Mouse (Mus musculus) MEL (cell line): ENCODE results near the gene Pdlim5. TPM values are rescaled to one million over a fixed set of nuclear protein-coding genes. Genes with fewer than 3 reads are reported as not detected.

Experiments used
- DNase-seq: peaks from one replicate; pipeline ENCODE4 v3.0.0; 2011; ENCODE audit warnings: low read depth, low spot score
- H3K27ac ChIP-seq: 2 replicates; pipeline ENCODE4 v1.5.1; 2012; ENCODE audit warnings: low read depth, mild to moderate bottlenecking, control low read depth, low read length, moderate library complexity; ENCODE audit not compliant: control insufficient read depth
- H3K27me3 ChIP-seq, 2 experiments: fragments of 150-350 bp in 1 of 2; sonication (generic) in 1 of 2; 2 replicates each; pipeline ENCODE4 v1.6.1; 2012; ENCODE audit warnings: low read length in 2 of 2, mild to moderate bottlenecking in 2 of 2, improper control_type of control experiment in 1 of 2, moderate library complexity in 1 of 2; ENCODE audit not compliant: insufficient read depth in 2 of 2, control insufficient read depth in 1 of 2
- H3K36me3 ChIP-seq, 2 experiments: 2 replicates each; pipeline ENCODE4 v1.6.1; 2012 to 2014; ENCODE audit warnings: low read length in 2 of 2, improper control_type of control experiment in 1 of 2, inconsistent platforms in 1 of 2, mild to moderate bottlenecking in 1 of 2; ENCODE audit not compliant: insufficient read depth in 2 of 2, control insufficient read depth in 1 of 2
- H3K4me1 ChIP-seq, 2 experiments: fragments of 150-350 bp in 1 of 2; sonication (generic) in 1 of 2; 2 replicates each; pipeline ENCODE4 v1.6.1; 2012; ENCODE audit warnings: low read length in 2 of 2, improper control_type of control experiment in 1 of 2, mild to moderate bottlenecking in 1 of 2; ENCODE audit not compliant: insufficient read depth in 2 of 2, control insufficient read depth in 1 of 2
- H3K4me3 ChIP-seq, 2 experiments: fragments of 150-350 bp in 1 of 2; sonication (generic) in 1 of 2; 2 replicates each; pipeline ENCODE4 v1.5.1; 2012; ENCODE audit warnings: low read depth in 2 of 2, low read length in 2 of 2, mild to moderate bottlenecking in 2 of 2, moderate library complexity in 2 of 2, control low read depth in 1 of 2, improper control_type of control experiment in 1 of 2; ENCODE audit not compliant: control insufficient read depth in 1 of 2, insufficient read depth in 1 of 2
- H3K79me2 ChIP-seq: 2 replicates; pipeline ENCODE4 v1.6.1; 2012; ENCODE audit warnings: mild to moderate bottlenecking, low read length, moderate library complexity; ENCODE audit not compliant: control insufficient read depth, poor library complexity, insufficient read depth
- H3K9ac ChIP-seq: 2 replicates; pipeline ENCODE4 v1.6.1; 2012; ENCODE audit warnings: low read depth, mild to moderate bottlenecking, control low read depth, low read length, moderate library complexity; ENCODE audit not compliant: control insufficient read depth, poor library complexity, severe bottlenecking
- H3K9me3 ChIP-seq: fragments of 150-350 bp; sonication (generic); replicated peaks from 2 replicates; pipeline ENCODE4 v1.6.1; 2012; ENCODE audit warnings: mild to moderate bottlenecking, low read length, improper control_type of control experiment, moderate library complexity; ENCODE audit not compliant: insufficient read depth
- BHLHE40 ChIP-seq: IDR thresholded peaks from 2 replicates; pipeline ENCODE4 v1.6.1; 2012; ENCODE audit warnings: low read depth, mild to moderate bottlenecking, inconsistent platforms, low read length, improper control_type of control experiment, borderline replicate concordance
- CHD1 ChIP-seq: IDR thresholded peaks from 2 replicates; pipeline ENCODE4 v1.6.1; 2012; ENCODE audit warnings: low read depth, mild to moderate bottlenecking, inconsistent platforms, low read length, improper control_type of control experiment
- CTCF ChIP-seq, 3 experiments: IDR thresholded peaks in 2 of 3; conservative IDR thresholded peaks in 1 of 3; 2 replicates each; pipeline ENCODE4 v1.5.1; 2011 to 2012; ENCODE audit warnings: low read length in 3 of 3, low read depth in 2 of 3, mild to moderate bottlenecking in 2 of 3, improper control_type of control experiment in 1 of 3, inconsistent platforms in 1 of 3, mixed read lengths in 1 of 3, moderate library complexity in 1 of 3; ENCODE audit not compliant: control insufficient read depth in 1 of 3, insufficient read depth in 1 of 3, poor library complexity in 1 of 3, severe bottlenecking in 1 of 3
- E2F4 ChIP-seq: IDR thresholded peaks from 2 replicates; pipeline ENCODE4 v1.6.1; 2011; ENCODE audit warnings: low read depth, low read length, improper control_type of control experiment, borderline replicate concordance
- ELF1 ChIP-seq: IDR thresholded peaks from 2 replicates; pipeline ENCODE4 v1.6.1; 2014; ENCODE audit warnings: low read depth, mild to moderate bottlenecking, inconsistent platforms, low read length, improper control_type of control experiment, moderate library complexity
- ETS1 ChIP-seq: IDR thresholded peaks from 2 replicates; pipeline ENCODE4 v1.6.1; 2012; ENCODE audit warnings: low read depth, mild to moderate bottlenecking, inconsistent platforms, low read length, improper control_type of control experiment, moderate library complexity
- GATA1 ChIP-seq: IDR thresholded peaks from 2 replicates; pipeline ENCODE4 v1.6.1; 2011; ENCODE audit warnings: low read depth, low read length, improper control_type of control experiment
- JUND ChIP-seq: IDR thresholded peaks from 2 replicates; pipeline ENCODE4 v1.6.1; 2011; ENCODE audit warnings: low read depth, mild to moderate bottlenecking, improper control_type of control experiment, low read length
- KAT2A ChIP-seq: conservative IDR thresholded peaks from 2 replicates; pipeline ENCODE4 v1.6.1; 2012; ENCODE audit warnings: low read depth, low read length, improper control_type of control experiment, inconsistent platforms
- MAX ChIP-seq: IDR thresholded peaks from 2 replicates; pipeline ENCODE4 v1.6.1; 2011; ENCODE audit warnings: low read length, improper control_type of control experiment
- POLR2A ChIP-seq, 2 experiments: IDR thresholded peaks; 2 replicates each; pipeline ENCODE4 v1.6.1; 2011 to 2012; ENCODE audit warnings: low read length in 2 of 2, mild to moderate bottlenecking in 2 of 2, control low read depth in 1 of 2, improper control_type of control experiment in 1 of 2, low read depth in 1 of 2, moderate library complexity in 1 of 2; ENCODE audit not compliant: control insufficient read depth in 1 of 2, insufficient read depth in 1 of 2, poor library complexity in 1 of 2
- POLR2AphosphoS2 ChIP-seq: IDR thresholded peaks from 2 replicates; pipeline ENCODE4 v1.6.1; 2011; ENCODE audit warnings: low read length, improper control_type of control experiment
- RAD21 ChIP-seq: IDR thresholded peaks from 2 replicates; pipeline ENCODE4 v1.6.1; 2011; ENCODE audit warnings: mild to moderate bottlenecking, low read depth, low read length, improper control_type of control experiment
- SIN3A ChIP-seq: IDR thresholded peaks from 2 replicates; pipeline ENCODE4 v1.6.1; 2012; ENCODE audit warnings: low read length, improper control_type of control experiment, inconsistent platforms
- SMC3 ChIP-seq: IDR thresholded peaks from 2 replicates; pipeline ENCODE4 v1.6.1; 2011; ENCODE audit warnings: low read depth, low read length, improper control_type of control experiment
- TBP ChIP-seq: IDR thresholded peaks from 2 replicates; pipeline ENCODE4 v1.8.0; 2011; ENCODE audit warnings: low read depth, low read length, improper control_type of control experiment
- UBTF ChIP-seq: IDR thresholded peaks from 2 replicates; pipeline ENCODE4 v1.6.1; 2012; ENCODE audit warnings: low read depth, mild to moderate bottlenecking, inconsistent platforms, low read length, improper control_type of control experiment, moderate library complexity, borderline replicate concordance; ENCODE audit not compliant: insufficient read depth
- USF2 ChIP-seq, 2 experiments: IDR thresholded peaks; 2 replicates each; pipeline ENCODE4 v1.6.1; 2011 to 2012; ENCODE audit warnings: improper control_type of control experiment in 2 of 2, low read length in 2 of 2, borderline replicate concordance in 1 of 2, inconsistent platforms in 1 of 2, low read depth in 1 of 2, mild to moderate bottlenecking in 1 of 2; ENCODE audit not compliant: insufficient read depth in 1 of 2
- ZC3H11A ChIP-seq: IDR thresholded peaks from 2 replicates; pipeline ENCODE4 v1.6.1; 2012; ENCODE audit warnings: low read depth, mild to moderate bottlenecking, inconsistent platforms, low read length, improper control_type of control experiment
- ZKSCAN1 ChIP-seq: IDR thresholded peaks from 2 replicates; pipeline ENCODE4 v1.6.1; 2012; ENCODE audit warnings: low read depth, mild to moderate bottlenecking, inconsistent platforms, low read length, improper control_type of control experiment, moderate library complexity
- ZMIZ1 ChIP-seq: IDR thresholded peaks from 2 replicates; pipeline ENCODE4 v1.6.1; 2012; ENCODE audit warnings: low read depth, mild to moderate bottlenecking, inconsistent platforms, low read length, improper control_type of control experiment, moderate library complexity
- polyA plus RNA-seq, 2 experiments: library from polyadenylated mRNA; stranded (reverse) in 1 of 2; unstranded in 1 of 2; fragments of >175 nt in 1 of 2; fragments of >200 nt in 1 of 2; gene quantifications; 2 replicates each; pipeline versions ENCODE4 v1.2.1 to v1.2.4; 2012; ENCODE audit warnings: low replicate concordance in 2 of 2, low read depth in 1 of 2; ENCODE audit not compliant: insufficient read length in 2 of 2, insufficient read depth in 1 of 2, missing spikeins in 1 of 2
- total RNA-seq: library from RNA; depleted of rRNA; stranded (reverse); fragments of 300-350 nt; gene quantifications from 2 replicates; pipeline ENCODE4 v1.2.3, GENCODE M21; 2012

Gene Pdlim5
- total and polyA plus RNA-seq, 3 experiments = 8.7 to 9.9 TPM; not detected in 1

- no peak overlapping the region for H3K9ac ChIP-seq
- H3K27me3 ChIP-seq = no peaks in the 10 kb centered on the region
- no peaks in the 10 kb centered on the region for H3K36me3 ChIP-seq
- no peak overlapping the region for H3K4me3 ChIP-seq
- no peaks in the 10 kb centered on the region for H3K9me3 ChIP-seq
- H3K4me1 ChIP-seq = no peaks in the 10 kb centered on the region
- no peak overlapping the region for H3K27ac ChIP-seq
- TF ChIP-seq USF2 (IDR thresholded peaks at IDR 0.05; ENCODE audit: borderline replicate concordance in 1 of 2, insufficient read depth in 1 of 2, low read depth in 1 of 2, low read length in 2 of 2) (no peak), CHD1 (no peak)
- H3K79me2 ChIP-seq = no peaks in the 10 kb centered on the region
- DNase-seq = no peak
Observed at GRCm38 (mm10) chr3:142228665-142229064, 166.8 kb downstream of the Pdlim5 start.

- no peaks in the 10 kb centered on the region for H3K79me2 ChIP-seq
- no peaks in the 10 kb centered on the region for H3K4me1 ChIP-seq
- TF ChIP-seq JUND = no peak
- H3K4me3 ChIP-seq = no peak overlapping the region
- peak; percentile 16 for DNase-seq
- H3K36me3 ChIP-seq = no peaks in the 10 kb centered on the region
- H3K27ac ChIP-seq = no peak overlapping the region
- no peaks in the 10 kb centered on the region for H3K27me3 ChIP-seq
- no peaks in the 10 kb centered on the region for H3K9me3 ChIP-seq
- H3K9ac ChIP-seq = no peak overlapping the region
Observed at GRCm38 (mm10) chr3:142222471-142223103, 172.9 kb downstream of the Pdlim5 start.

- no peaks in the 10 kb centered on the region for H3K27me3 ChIP-seq
Observed at GRCm38 (mm10) chr3:142219910-142220309, 175.6 kb downstream of the Pdlim5 start.

GRCm38 (mm10) chr3:142212821-142213220, 182.7 kb downstream of the Pdlim5 start:
- no peaks in the 10 kb centered on the region for H3K36me3 ChIP-seq
- TF ChIP-seq ZMIZ1 (no peak), BHLHE40 (no peak), MAX (no peak), CTCF (IDR thresholded peaks at IDR 0.05 in 2 of 3, conservative IDR thresholded peaks at IDR 0.05 in 1 of 3; ENCODE audit: control insufficient read depth in 1 of 3, insufficient read depth in 1 of 3, low read depth in 2 of 3, low read length in 3 of 3, poor library complexity in 1 of 3, severe bottlenecking in 1 of 3) (no peak), POLR2AphosphoS2 (no peak), POLR2A (IDR thresholded peaks at IDR 0.05; ENCODE audit: control insufficient read depth in 1 of 2, insufficient read depth in 1 of 2, low read depth in 1 of 2, low read length in 2 of 2, poor library complexity in 1 of 2) (no peak), ZKSCAN1 (no peak), GATA1 (no peak), KAT2A (no peak), TBP (no peak), CHD1 (no peak), USF2 (IDR thresholded peaks at IDR 0.05; ENCODE audit: borderline replicate concordance in 1 of 2, insufficient read depth in 1 of 2, low read depth in 1 of 2, low read length in 2 of 2) (no peak), UBTF (no peak), SIN3A (no peak)

More at GRCm38 (mm10) chr3:142219910-142220309, 175.6 kb downstream of the Pdlim5 start:
- H3K9me3 ChIP-seq = no peaks in the 10 kb centered on the region
- no peak for TF ChIP-seq E2F4
- TF ChIP-seq POLR2A (IDR thresholded peaks at IDR 0.05; ENCODE audit: control insufficient read depth in 1 of 2, insufficient read depth in 1 of 2, low read depth in 1 of 2, low read length in 2 of 2, poor library complexity in 1 of 2) = no peak
- no peak for TF ChIP-seq BHLHE40
- TF ChIP-seq ZC3H11A = no peak
- no peak for TF ChIP-seq RAD21
- no peak for TF ChIP-seq SMC3
- TF ChIP-seq ELF1 = no peak
- TF ChIP-seq ETS1 = no peak
- TF ChIP-seq USF2 (IDR thresholded peaks at IDR 0.05; ENCODE audit: borderline replicate concordance in 1 of 2, insufficient read depth in 1 of 2, low read depth in 1 of 2, low read length in 2 of 2) = no peak
- no peak for TF ChIP-seq GATA1
- no peak for TF ChIP-seq SIN3A
- no peak overlapping the region for H3K4me3 ChIP-seq
- DNase-seq = no peak
- H3K36me3 ChIP-seq = no peaks in the 10 kb centered on the region
- H3K27ac ChIP-seq = no peak overlapping the region
- no peaks in the 10 kb centered on the region for H3K4me1 ChIP-seq
- no peak overlapping the region for H3K9ac ChIP-seq
- H3K79me2 ChIP-seq = no peaks in the 10 kb centered on the region

More at GRCm38 (mm10) chr3:142212821-142213220, 182.7 kb downstream of the Pdlim5 start:
- Histone ChIP-seq H3K9me3 (no peaks in the 10 kb centered on the region), H3K79me2 (no peaks in the 10 kb centered on the region), H3K4me3 (no peak overlapping the region), H3K9ac (no peak overlapping the region), H3K27ac (no peak overlapping the region), H3K27me3 (no peaks in the 10 kb centered on the region), H3K4me1 (no peaks in the 10 kb centered on the region)
- DNase-seq = no peak
